Mouse (Mus musculus): Measurements from ENCODE around the gene Patl2. TPM values are rescaled to one million over a fixed set of nuclear protein-coding genes. Genes with fewer than 3 reads are reported as not detected.

Patl2 gene
- total and polyA plus RNA-seq, 3 experiments = not detected

DNA sequence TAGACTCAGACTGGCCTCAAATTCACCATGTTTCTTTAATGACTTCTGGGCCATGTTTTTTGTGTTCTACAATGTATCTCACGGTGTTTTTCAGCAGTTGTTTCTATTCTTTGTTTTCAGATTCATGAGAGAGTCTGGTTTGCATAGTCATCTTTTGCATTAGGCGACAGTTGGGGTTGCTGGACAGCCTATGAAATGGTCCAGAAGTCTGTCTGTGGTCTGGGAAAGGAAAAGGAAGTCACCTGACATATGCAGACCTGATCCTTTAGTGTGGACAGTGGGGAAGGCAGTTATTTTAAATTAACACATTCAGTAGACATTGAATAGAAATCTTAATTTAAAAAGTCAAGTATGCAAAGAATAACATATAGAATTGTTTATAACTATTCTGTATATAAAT lies 23.5 kb downstream of the Patl2 start (continued):
- TF ChIP-seq E2F4 (IDR thresholded peaks at IDR 0.05; ENCODE audit: insufficient replicate concordance, low read depth, low read length) (no peak), MEF2A (IDR thresholded peaks at IDR 0.05; ENCODE audit: borderline replicate concordance, low read depth, low read length) (no peak), ZNF384 (IDR thresholded peaks at IDR 0.05; ENCODE audit: low read depth, low read length) (no peak), PAX5 (IDR thresholded peaks at IDR 0.05; ENCODE audit: low read length) (no peak), POLR2AphosphoS2 (IDR thresholded peaks at IDR 0.05; ENCODE audit: low read depth, low read length) (no peak), CTCF (conservative IDR thresholded peaks at IDR 0.05 in 1 of 2, IDR thresholded peaks at IDR 0.05 in 1 of 2; ENCODE audit: low read depth in 2 of 2, low read length in 2 of 2) (no peak), MAX (IDR thresholded peaks at IDR 0.05; ENCODE audit: low read length) (no peak), IRF4 (IDR thresholded peaks at IDR 0.05; ENCODE audit: low read depth, low read length) (no peak), MXI1 (IDR thresholded peaks at IDR 0.05; ENCODE audit: low read depth, low read length) (no peak), RAD21 (IDR thresholded peaks at IDR 0.05; ENCODE audit: low read depth, low read length) (no peak), HCFC1 (IDR thresholded peaks at IDR 0.05; ENCODE audit: low read depth, low read length) (no peak), ELF1 (IDR thresholded peaks at IDR 0.05; ENCODE audit: low read depth, low read length) (no peak)

DNA sequence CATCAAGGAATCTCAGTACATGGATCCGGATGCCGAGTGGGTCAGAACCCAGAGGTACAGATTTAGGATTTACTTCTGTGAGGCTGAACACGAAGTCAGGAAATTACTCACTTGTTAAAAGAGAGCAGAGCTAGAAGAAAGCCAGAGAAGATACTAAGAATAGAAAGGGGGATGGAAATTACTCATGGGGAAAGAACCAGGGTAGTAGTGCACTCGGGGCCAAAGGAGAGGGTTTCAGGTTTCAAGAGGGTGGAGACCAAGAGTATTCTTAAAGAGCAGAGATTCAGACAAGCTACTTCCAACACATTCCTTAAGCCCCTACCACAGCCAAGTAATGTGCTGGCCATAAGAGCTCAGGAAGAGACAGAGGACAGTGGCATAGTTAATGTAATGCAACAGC lies 24.4 kb downstream of the Patl2 start:
- peak; percentile 90 for DNase-seq (ENCODE audit: extremely low read depth)
- peak overlapping the region in 2 of 3 experiments; percentile 8 to 45 for H3K4me3 ChIP-seq (replicated peaks in 1 of 3; ENCODE audit: low read depth in 2 of 3, low read length in 2 of 3, poor library complexity in 1 of 3)
- peak overlapping the region; percentile 75 for H3K9ac ChIP-seq (ENCODE audit: insufficient read depth, low read depth)
- peak overlapping the region; percentile 94 for H3K4me2 ChIP-seq (ENCODE audit: insufficient read depth, low read depth, poor library complexity, severe bottlenecking)
- H3K9me3 ChIP-seq (replicated peaks; ENCODE audit: low read length) = peaks cover under 1% of the 10 kb centered on the region
- no peaks in the 10 kb centered on the region for H3K79me2 ChIP-seq (replicated peaks; ENCODE audit: control insufficient read depth, extremely low read depth, insufficient read depth, poor library complexity, severe bottlenecking)
- H3K27me3 ChIP-seq (replicated peaks) = no peaks in the 10 kb centered on the region
- dilution Hi-C loops (cut with MboI; ENCODE audit: extremely low pct_ligation_motif_present, extremely low pct_unique_long_range_greater_than_20kb, low sequenced_read_pairs) = no loop called here
- in situ Hi-C loops (cut with MboI; ENCODE audit: low pct_ligation_motif_present, low pct_unique_long_range_greater_than_20kb, low sequenced_read_pairs) = loop anchor here (5.0 kb wide), 1 partner anchor 44 kb away; the partner anchor contains the start of gene Spg11
- TF ChIP-seq JUN (IDR thresholded peaks at IDR 0.05; ENCODE audit: insufficient read depth, low read depth, low read length) (peak; percentile 84), MAX (IDR thresholded peaks at IDR 0.05; ENCODE audit: low read length) (peak; percentile 2; the same call in 1 of the 2 replicates), POLR2A (IDR thresholded peaks at IDR 0.05; ENCODE audit: low read depth, low read length) (0 out of 2 replicates have a peak, but pooled peaks have one; percentile 9), PAX5 (IDR thresholded peaks at IDR 0.05; ENCODE audit: low read length) (no peak), KAT2A (IDR thresholded peaks at IDR 0.05; ENCODE audit: insufficient replicate concordance, low read length) (no peak), TCF12 (IDR thresholded peaks at IDR 0.05; ENCODE audit: low read depth, low read length) (no peak; the same call in 1 of the 2 replicates), EP300 (IDR thresholded peaks at IDR 0.05; ENCODE audit: low read length) (peak; percentile 91), BHLHE40 (IDR thresholded peaks at IDR 0.05; ENCODE audit: low read depth, low read length) (peak; percentile 81), ELF1 (IDR thresholded peaks at IDR 0.05; ENCODE audit: low read depth, low read length) (no peak), HCFC1 (IDR thresholded peaks at IDR 0.05; ENCODE audit: low read depth, low read length) (no peak), MXI1 (IDR thresholded peaks at IDR 0.05; ENCODE audit: low read depth, low read length) (no peak), CTCF (conservative IDR thresholded peaks at IDR 0.05 in 1 of 2, IDR thresholded peaks at IDR 0.05 in 1 of 2; ENCODE audit: low read depth in 2 of 2, low read length in 2 of 2) (no peak), CHD2 (IDR thresholded peaks at IDR 0.05; ENCODE audit: low read length) (0 out of 2 replicates have a peak, but pooled peaks have one; percentile 47), IRF4 (IDR thresholded peaks at IDR 0.05; ENCODE audit: low read depth, low read length) (peak; percentile 97), MEF2A (IDR thresholded peaks at IDR 0.05; ENCODE audit: borderline replicate concordance, low read depth, low read length) (peak; percentile 99), ETS1 (conservative IDR thresholded peaks at IDR 0.05; ENCODE audit: low read depth, low read length) (peak; percentile 86), JUND (conservative IDR thresholded peaks at IDR 0.05; ENCODE audit: low read depth, low read length) (peak; percentile 89), TBP (conservative IDR thresholded peaks at IDR 0.05; ENCODE audit: low read depth, low read length) (peak; percentile 75)
- H3K36me3 ChIP-seq (replicated peaks in 1 of 2; ENCODE audit: control insufficient read depth in 1 of 2, insufficient read depth in 1 of 2, low read length in 1 of 2) = peaks cover 0 to 5% of the 10 kb centered on the region in 2 experiments
- H3K4me1 ChIP-seq (ENCODE audit: control insufficient read depth in 1 of 2, insufficient read depth in 2 of 2) = peaks cover 11 to 71% of the 10 kb centered on the region in 2 experiments
- peak overlapping the region; percentile 96 for H3K27ac ChIP-seq (ENCODE audit: insufficient read depth, low read depth)
